Mouse (Mus musculus) G1E (cell line): ENCODE results near the gene Dscam.

ENCODE experiments used
- CTCF ChIP-seq: IDR thresholded peaks from 2 replicates; pipeline ENCODE4 v1.5.1; 2012; ENCODE audit warnings: low read depth, low read length, inconsistent platforms, mixed read lengths
- GATA1 ChIP-seq: IDR thresholded peaks from 2 replicates; pipeline ENCODE4 v1.6.1; 2012; ENCODE audit warnings: borderline replicate concordance, low read length, inconsistent platforms, mixed read lengths
- TAL1 ChIP-seq: conservative IDR thresholded peaks from 2 replicates; pipeline ENCODE4 v1.6.1; 2012; ENCODE audit warnings: low read depth, low read length, inconsistent platforms, mixed read lengths

GRCm38 (mm10) chr16:96996854-96997253 is 173.7 kb downstream of the Dscam start:
- TF ChIP-seq GATA1 (no peak), CTCF (no peak), TAL1 (no peak)
